Mouse (Mus musculus) cortical plate, adult 2 months (tissue): ENCODE results near the gene Cdk2ap1. TPM values are rescaled to one million over a fixed set of nuclear protein-coding genes. Genes with fewer than 3 reads are reported as not detected.

ENCODE experiments used
- H3K27ac ChIP-seq: fragments of 200-500 bp; 2 replicates; pipeline ENCODE4 v1.5.1; 2012; ENCODE audit warnings: low read length, control low read depth, inconsistent platforms; ENCODE audit not compliant: insufficient read depth
- H3K4me1 ChIP-seq: fragments of 200-500 bp; 2 replicates; pipeline ENCODE4 v1.6.1; 2011; ENCODE audit warnings: low read length; ENCODE audit not compliant: control insufficient read depth, insufficient read depth
- H3K4me3 ChIP-seq: fragments of 200-500 bp; 2 replicates; pipeline ENCODE4 v1.5.1; 2011; ENCODE audit warnings: mild to moderate bottlenecking, low read length, control low read depth; ENCODE audit not compliant: insufficient read depth
- CTCF ChIP-seq: fragments of 200-500 bp; IDR thresholded peaks from 2 replicates; pipeline ENCODE4 v1.5.1; 2011; ENCODE audit warnings: mild to moderate bottlenecking, control low read depth, low read length; ENCODE audit not compliant: insufficient read depth; ENCODE audit errors: extremely low read depth
- POLR2A ChIP-seq: fragments of 200-500 bp; IDR thresholded peaks from 2 replicates; pipeline ENCODE4 v1.6.1; 2011; ENCODE audit warnings: mild to moderate bottlenecking, low read length, control low read depth; ENCODE audit not compliant: insufficient read depth; ENCODE audit errors: extremely low read depth
- polyA plus RNA-seq: library from polyadenylated mRNA; depleted of rRNA; stranded (reverse); fragments of >200 nt; gene quantifications from 2 replicates; pipeline ENCODE4 v1.2.3, GENCODE M21; 2012

Gene Cdk2ap1
- polyA plus RNA-seq, 1 experiment, result 264 TPM

- no peak for TF ChIP-seq POLR2A
- TF ChIP-seq CTCF, result no peak
- H3K27ac ChIP-seq, result no peak overlapping the region
- H3K4me1 ChIP-seq, result peaks cover 1% of the 10 kb centered on the region; the same call in 1 of the 2 replicates
- H3K4me3 ChIP-seq, result no peak overlapping the region
Measured at GRCm38 (mm10) chr5:124365754-124366153, 2.9 kb upstream of the Cdk2ap1 start.

DNA sequence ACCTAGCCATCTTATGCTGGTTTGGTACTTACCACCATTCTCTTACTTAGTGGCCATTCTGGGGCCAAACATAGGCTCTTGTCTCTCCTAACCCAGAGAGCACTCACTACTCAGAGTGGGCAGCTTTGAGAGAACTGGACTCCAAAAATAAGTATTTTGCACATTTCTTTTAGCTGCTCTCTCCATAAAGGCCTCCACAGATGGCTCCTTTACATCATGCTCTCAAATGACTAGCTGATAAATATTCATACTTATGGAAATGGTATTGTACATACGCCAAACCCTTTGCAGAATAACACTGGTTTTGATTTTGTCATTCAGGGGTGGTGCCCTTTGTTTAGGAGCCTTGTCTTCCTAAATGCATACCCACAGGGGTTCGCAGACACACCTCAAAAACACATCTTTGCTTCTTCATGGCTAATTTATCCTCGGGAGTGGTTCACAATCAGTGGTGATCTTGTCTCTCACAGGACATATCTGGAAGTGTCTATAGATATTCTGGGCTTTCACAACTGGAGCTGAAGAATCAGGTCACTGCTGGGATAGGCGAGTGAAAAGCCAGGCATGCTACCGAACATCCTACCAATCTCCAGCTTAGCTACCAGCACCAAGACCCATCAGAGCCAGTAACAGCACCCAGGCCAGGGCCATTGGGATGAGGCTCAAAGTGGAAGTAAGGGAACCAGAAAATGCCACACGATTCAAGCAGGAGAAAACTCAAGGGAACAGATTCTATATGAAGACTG, 1.5 kb upstream of the Cdk2ap1 start:
- H3K4me3 ChIP-seq, result no peak overlapping the region
- H3K4me1 ChIP-seq, result peaks cover 1% of the 10 kb centered on the region; the same call in 1 of the 2 replicates
- TF ChIP-seq CTCF, result no peak
- no peak for TF ChIP-seq POLR2A
- peak overlapping the region; percentile 88; the same call in 1 of the 2 replicates for H3K27ac ChIP-seq

- TF ChIP-seq POLR2A (no peak), CTCF (peak; percentile 13; the same call in 1 of the 2 replicates)
- Histone ChIP-seq H3K27ac (no peak overlapping the region), H3K4me1 (peaks cover 1% of the 10 kb centered on the region; the same call in 1 of the 2 replicates), H3K4me3 (no peak overlapping the region)
Measured at GRCm38 (mm10) chr5:124359641-124360040, 3.2 kb downstream of the Cdk2ap1 start.

DNA sequence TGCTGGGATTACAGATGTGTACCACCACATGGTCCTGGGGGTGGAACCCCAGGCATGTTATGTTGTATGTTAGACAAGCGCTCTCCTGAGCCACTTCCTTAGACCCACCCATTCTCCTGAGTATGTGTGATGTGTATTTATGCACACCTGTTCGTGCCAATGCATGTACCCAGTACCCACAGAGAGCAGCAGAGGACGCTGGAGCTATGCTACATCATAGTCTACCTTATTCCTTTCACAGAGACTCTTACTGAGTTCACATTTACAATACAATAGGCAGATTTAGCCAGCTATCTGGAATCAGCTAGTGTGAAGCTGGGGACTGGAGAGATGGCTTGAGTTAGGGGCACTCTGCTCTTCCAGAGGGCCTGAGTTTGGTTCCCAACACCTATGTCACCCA, 6.2 kb downstream of the Cdk2ap1 start:
- TF ChIP-seq POLR2A, result no peak
- TF ChIP-seq CTCF, result 0 out of 2 replicates have a peak, but pooled peaks have one; percentile 25
- no peak overlapping the region for H3K27ac ChIP-seq
- no peaks in the 10 kb centered on the region; the same call in 1 of the 2 replicates for H3K4me1 ChIP-seq

GRCm38 (mm10) chr5:124355425-124355959, 7.4 kb downstream of the Cdk2ap1 start:
- TF ChIP-seq CTCF (no peak), POLR2A (no peak)
- H3K27ac ChIP-seq, result no peak overlapping the region
- peaks cover 3% of the 10 kb centered on the region; the same call in 1 of the 2 replicates for H3K4me1 ChIP-seq
- H3K4me3 ChIP-seq, result peak overlapping the region; percentile 37

More for the DNA sequence above, 6.2 kb downstream of the Cdk2ap1 start:
- no peak overlapping the region for H3K4me3 ChIP-seq

GRCm38 (mm10) chr5:124354574-124355424, 8.1 kb downstream of the Cdk2ap1 start:
- peak overlapping the region; percentile 37 for H3K4me3 ChIP-seq
- TF ChIP-seq CTCF (no peak), POLR2A (no peak)
- peaks cover 3% of the 10 kb centered on the region; the same call in 1 of the 2 replicates for H3K4me1 ChIP-seq
- H3K27ac ChIP-seq, result no peak overlapping the region; the same call in 1 of the 2 replicates

DNA sequence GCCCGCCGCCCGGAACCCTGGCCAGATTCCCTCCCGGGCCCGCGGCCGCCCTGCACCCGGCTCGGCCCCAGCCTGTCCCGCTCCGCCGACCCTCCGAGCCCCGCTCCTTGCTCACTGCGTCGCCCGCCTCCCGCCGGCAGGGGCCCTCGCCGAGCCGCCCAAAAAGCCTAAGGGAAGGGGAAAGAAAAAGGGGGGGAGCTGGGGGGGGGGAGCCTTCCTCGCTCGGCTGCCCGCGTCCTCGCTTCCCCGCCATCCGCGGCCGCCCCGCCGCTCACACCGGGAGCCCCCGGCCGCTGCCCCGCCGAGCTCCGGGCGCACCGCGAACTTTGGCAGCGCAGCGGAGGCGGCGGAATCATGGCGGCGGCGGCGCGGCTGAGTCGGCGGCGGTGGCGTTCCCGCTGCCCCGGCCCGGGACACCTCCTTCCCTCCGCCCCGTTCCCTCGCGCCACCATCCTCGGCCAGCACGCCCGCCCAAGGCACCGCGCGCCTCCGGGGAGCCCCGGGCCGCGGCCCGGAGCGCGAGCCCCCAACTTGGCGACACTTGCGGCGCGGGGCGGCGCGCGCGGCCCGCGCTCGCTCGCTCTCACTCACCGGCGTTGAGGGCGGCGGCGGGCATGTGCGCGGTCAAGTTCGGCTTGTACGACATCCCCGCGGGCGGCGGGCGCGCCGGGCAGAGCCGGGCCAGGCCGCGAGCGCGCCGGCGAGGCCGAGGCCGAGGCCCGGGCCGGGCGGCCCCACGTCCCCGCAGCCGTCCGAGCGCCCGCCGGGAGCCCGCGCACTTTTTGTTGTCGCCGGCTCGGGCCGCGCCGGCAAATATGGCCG, 8.9 kb downstream of the Cdk2ap1 start:
- TF ChIP-seq POLR2A (no peak), CTCF (no peak)
- Histone ChIP-seq H3K4me1 (peaks cover 6% of the 10 kb centered on the region; the same call in 1 of the 2 replicates), H3K4me3 (peak overlapping the region; percentile 27), H3K27ac (peak overlapping the region; percentile 61)

DNA sequence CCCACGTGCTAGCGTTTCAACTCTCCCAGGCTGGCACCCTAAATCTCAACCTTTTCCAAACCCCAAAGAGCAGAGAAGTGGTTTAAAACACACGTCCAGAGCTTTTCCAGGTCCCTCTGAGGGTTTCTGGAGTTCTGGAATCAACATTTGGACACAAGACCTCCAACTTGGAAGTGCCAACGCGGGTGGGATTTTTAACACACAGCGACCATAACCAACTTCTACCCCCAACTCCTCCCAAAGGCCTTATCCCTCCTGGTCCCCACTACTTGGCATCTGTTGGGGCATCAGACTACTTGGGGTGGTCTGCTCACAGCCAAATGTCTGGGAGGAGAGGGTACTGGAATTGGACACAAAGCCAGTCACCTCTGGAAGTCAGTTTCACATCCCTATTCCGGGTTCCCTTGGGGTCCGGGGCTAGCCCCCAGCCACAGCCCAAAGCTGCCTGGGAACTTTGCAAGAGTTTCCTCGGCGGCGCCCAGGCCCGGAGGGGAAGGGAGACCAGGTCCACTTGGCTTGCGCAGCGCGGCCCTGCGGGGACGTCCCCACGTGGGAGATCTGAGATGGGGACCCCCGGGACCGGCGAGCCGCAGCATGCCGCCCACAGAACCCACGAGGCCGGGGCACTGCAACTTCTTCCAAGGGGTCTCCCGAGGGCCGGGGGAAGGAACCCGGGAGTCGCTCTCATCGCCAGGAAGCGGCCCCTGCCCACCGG, 9.7 kb downstream of the Cdk2ap1 start:
- H3K4me3 ChIP-seq, result peak overlapping the region; percentile 27
- peaks cover 10% of the 10 kb centered on the region for H3K4me1 ChIP-seq
- peak overlapping the region; percentile 61 for H3K27ac ChIP-seq
- TF ChIP-seq CTCF, result no peak
- TF ChIP-seq POLR2A, result no peak
